Mouse (Mus musculus): Measurements from ENCODE around the gene Tas2r138.

- TF ChIP-seq CTCF (IDR thresholded peaks at IDR 0.05; ENCODE audit: control insufficient read depth, insufficient read depth, insufficient replicate concordance, low read depth, low read length) (no peak), POLR2A (IDR thresholded peaks at IDR 0.05; ENCODE audit: control insufficient read depth, low read depth, low read length) (no peak)
Measured at GRCm38 (mm10) chr6:40640710-40641538, 27.8 kb upstream of the Tas2r138 start.

Data from testis, adult 2 months (tissue).